Mouse (Mus musculus): ENCODE results near the gene Tns4.

The Tns4 gene

DNA sequence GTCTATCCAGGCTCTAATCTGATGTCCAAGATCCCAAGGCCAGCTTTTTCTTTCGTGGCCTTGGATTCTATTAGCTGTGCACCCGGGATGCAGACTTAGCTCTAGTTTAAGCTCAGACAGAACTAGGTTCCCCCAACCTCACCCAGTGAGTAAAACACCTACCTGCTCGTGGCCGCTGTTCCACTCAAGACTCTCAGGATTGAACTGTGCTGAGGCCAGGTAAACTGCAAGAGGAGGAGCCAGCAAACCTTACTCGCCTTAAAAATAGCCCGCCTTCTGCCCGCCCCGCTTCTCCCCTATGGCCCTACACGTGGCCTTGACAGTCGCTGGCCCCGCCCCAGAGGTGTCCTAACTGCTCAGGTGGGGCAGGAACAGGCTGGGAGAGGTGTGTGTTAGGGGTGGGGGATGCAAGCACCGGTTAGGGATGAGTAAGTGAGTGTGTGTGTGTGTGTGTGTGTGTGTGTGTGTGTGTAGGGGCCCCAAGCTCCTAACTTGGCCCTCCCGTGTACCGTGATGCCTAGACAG, at the start of gene Tns4:
Gene Tns4, minus strand, starts transcription at position 230 of the 525 bp plus-strand sequence.
- DNase-seq, result no peak

DNA sequence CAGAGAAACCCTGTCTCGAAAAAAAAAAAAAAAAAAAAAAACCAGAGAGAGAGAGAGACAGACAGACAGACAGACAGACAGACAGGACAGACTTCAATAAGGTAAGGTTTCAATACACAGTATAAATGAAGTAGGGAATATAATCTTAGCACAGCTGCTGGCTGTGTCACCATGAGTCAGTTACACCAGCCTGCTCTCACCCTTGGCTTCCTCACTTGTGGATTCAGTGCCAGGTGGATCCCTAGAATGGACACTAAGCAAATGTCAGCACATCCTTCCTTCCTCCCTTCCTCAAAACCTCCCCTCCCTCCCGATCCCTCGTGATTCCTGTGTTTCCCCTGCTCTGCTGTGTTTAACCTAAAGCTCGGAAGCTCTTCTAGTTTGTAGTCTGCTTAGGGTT, 48.3 kb upstream of the Tns4 start:
- no peak for DNase-seq

DNA sequence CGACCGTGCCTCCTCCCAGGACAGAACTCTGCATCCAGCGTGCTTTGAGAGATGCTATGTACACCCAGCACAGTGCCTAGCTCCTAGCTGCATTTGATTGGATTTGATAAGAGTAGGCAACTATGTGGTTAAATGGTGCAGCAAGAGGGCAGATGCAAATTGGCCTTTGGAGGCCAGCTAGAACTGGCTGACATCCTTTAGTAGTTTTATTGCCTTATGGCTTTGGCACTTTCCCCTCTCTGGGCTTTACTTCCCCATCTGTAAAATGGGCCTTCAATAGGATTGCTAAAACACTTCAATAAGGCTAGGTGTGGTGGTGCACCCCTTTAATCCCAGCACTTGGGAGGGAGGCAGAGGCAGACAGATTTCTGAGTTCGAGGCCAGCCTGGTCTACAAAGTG, 47.9 kb upstream of the Tns4 start:
- no peak for DNase-seq

DNA sequence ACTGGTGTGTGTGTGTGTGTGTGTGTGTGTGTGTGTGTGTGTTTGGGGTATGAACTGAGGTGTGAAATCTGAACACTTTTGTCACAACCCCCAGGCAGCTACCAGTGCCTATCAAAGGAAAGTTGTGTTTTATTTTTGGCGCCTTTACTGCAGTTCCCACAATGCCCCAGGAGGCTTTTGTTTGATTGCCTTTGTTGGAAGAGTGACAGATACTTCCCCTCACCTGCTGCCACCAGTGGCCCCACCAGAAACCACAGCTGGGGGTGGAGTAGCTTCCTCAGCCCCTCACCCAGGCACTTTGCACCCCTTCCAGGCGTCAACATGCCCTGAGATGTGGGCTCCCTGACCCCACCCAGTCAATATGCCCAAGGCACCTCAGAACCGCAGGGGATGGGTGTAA, 47.3 kb upstream of the Tns4 start:
- DNase-seq, result no peak

DNA sequence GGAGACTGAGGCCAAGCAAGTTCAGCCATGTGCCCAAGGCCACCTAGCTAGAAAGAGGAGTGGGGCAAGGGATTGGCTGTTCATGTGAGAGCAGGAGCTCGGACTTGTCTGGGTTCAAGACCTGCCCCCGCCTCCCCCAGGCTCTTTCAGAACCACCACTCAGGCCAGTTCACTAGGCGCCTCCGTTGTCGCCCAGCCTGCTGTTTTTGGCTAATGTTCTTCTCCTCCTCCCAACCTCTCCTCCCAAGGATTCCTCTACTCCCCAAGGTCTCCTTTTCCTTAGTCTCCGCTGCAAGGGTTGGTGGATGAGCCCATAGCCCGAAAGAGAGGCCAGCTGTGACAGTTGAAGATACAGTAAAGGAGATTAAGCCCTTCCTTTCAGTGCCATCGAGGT, 45.9 kb upstream of the Tns4 start:
- DNase-seq, result no peak

DNA sequence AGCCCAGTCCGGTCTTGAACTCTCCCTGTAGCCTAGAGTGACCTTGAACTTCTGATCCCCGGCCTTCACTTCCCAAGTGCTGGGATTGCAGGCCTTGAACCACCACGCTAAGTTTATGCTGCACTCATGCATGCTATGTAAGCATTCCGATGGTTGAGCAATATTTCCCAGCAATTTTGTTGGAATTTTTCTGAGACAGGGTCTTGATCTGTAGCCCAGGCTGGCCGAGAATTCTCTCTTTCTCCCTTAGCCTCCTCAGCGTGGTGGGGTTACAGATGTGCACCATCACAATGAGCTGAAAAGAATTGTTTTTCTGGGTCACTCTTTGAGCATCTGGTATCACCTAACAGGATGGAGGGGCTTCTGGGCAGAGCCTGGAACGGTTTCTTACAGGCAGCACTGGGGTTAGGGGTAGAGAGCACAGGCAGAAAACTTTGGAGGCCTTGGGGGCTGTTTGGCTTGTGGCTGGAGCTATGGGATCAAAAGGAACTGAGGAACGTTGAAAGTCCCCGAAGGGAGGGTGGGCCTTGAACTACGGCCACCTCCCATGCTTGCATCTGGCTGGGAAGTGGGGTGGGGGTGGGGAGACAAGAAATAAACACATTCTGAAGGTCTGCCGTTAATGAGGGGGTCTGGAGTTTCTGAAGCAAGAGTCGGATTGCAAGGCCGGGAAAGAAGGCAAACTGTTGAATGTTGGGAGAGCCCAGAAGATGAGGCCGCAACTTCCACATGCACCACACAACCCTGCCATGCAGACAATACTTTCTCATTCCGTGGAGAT, 45.4 kb upstream of the Tns4 start:
- no peak for DNase-seq

DNA sequence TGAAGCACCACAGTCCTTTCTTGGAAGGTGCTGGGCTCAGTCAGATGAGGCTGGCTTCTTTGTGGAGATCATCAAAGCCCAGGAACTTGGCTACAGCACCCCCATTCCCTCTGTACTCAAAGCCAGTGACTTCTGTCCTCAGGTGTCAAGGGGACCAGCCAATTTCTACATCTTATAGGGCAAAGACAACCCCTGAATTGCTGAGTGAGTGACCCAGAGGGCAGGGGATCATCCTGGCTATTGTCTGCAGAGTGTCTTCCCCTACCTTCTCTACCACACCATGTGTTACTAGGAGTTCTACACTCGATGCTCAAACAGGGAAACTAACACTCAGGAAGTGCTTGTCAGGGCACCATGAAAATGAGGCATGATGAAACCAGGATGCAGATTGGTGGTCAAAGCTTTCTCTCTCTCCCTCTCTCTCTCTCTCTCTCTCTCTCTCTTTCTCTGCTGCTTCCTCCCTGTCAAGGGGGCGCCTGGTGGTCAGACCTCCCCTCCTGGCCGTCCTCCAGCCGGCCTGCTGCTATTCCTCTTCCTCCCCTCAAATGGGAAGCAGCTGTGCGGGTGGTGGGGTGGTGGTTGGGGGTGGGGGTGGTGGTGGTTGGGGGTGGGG, 44.3 kb upstream of the Tns4 start:
- no peak for DNase-seq

DNA sequence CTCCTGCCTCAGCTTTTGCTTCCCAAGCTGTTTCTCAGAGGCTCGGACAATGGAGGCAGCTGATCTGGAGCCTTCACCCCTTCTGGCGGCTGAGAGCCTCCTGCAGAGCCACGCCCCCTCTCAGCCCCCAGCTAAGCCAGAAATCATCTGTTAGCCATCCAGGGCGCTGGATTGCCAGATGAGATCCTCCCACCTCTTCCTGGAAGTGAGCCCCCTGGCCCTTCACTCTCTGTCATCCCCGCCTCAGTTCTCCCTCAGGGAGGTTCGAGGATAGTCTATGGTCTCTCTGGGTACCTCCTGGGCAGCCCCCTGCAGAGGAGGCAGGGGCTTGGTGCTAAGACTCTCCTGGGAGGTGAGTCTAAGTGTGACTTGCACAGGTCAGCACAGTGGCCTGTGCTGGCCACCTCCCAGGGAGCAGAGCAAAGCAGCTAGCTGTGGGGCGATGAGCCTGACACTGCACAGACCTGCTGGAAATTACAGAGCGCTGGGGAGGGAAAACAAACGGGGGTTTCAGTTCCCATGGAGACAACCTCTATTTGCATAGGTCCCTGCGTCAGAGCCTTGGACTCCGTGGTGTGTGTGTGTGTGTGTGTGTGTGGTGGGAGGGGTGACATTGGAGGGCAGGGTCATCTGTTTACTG, 43.1 kb upstream of the Tns4 start:
- no peak for DNase-seq

DNA sequence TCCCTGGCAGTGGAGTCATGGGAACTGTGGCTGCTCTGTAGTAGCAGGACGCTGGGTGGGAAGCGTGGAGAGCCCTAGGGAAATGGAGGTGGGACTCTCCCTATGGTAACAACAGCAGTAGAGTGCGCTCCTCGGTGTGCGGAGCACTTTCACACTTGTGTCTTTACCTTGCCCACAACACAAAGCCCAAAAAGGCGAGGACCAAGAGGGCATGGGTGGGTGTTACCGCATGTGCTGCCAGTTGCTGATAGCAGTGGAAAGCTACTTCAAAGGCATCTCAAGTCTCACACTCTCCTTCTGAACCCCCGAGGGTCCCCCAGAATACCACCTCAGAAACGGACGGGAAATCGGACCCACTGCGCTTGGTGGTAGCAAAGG, 42.3 kb upstream of the Tns4 start:
- no peak for DNase-seq

DNA sequence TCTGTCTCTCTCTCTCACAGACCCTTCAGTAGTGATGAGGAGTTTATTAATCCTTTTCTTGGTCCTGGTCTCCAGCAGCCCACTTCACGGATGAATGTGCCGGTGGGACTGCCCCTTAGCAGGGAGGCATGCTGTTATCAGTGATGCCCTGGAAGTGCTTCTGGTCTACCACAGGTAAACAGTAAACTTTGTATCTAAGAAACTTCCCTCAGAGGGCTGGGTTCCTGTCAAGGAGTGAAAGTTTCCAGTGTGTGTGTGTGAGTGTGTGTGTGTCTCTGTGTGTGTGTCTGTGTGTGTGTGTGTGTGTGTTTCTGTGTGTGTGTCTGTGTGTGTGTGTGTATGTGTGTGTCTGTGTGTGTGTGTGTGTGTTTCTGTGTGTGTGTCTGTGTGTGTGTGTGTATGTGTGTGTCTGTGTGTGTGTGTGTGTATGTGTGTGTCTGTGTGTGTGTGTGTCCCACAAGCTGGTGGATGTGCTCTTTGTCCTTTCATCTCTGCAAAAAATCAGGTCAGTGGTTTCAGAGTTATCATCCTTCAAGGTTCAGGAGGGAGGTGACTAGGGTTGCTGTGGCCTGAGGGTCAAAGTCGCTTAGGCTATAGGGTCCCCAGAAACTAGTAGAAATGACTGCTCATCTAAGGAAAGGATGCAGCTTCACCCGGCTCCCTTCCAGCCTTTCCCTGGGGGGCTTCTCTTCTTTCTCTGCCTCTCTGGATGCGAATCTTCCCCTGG, 41.8 kb upstream of the Tns4 start:
- DNase-seq, result no peak

DNA sequence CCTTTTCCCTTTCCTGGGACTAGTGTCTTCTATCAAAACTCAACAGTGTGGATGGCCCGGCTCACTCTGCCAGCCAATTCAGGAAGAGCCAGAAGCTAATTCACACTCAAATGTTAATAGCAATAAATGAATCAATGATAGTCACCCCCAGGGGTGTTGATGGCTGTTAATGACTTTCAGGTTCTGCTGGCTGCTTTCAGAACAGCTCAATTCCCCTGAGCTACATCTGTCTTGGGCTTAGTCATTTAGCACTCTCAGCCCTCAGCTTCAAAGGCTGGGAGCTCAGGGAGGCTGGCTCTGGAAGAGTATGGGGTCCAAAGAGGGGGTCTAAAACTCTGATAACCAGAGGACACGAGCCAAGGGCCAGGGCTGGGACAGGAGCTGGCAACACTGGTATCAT, 40.2 kb upstream of the Tns4 start:
- no peak for DNase-seq

DNA sequence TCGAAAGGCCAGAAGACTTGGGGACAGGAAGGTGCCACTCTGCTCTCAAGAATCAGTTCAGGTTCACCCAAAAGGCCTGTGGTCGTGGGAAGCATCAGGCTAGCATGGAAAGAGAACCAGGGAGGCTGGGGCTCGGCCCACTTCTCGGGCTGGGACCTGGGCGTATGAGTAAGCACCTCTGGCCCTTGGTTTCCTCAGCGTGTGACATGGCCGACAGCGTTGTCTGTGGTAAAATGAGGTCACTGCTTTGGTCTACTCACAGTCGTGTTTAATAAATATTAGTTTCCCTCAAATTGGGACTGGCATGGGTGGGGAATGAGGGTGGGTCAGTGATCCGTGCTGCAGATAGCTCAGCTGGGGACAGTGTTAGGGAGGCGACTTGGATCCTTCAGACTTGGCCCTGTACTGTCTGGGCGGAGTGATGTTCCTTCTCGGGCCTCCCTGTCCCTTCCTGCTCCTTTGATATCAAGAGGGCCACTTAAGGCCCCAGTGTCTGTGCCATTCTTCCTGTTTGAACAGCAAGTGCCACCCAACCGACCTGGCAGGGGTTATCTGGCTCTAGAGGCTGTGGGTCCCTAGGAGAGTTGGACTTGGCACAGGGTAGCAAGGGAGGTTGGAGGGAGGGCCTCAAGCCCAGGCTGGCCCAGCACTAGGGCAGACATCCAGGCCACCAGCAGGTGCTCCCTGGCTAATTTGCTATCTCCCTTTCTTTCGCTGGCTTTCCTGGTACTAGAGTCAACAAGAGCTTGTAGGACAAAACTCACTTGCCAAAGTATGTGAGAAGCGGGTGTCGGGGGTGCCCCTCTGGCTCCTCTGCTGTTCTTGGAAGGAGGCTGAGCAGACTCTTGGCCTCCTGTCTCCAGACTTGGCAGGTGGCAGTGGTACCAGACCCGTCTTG, 38.9 kb upstream of the Tns4 start:
- no peak for DNase-seq

DNA sequence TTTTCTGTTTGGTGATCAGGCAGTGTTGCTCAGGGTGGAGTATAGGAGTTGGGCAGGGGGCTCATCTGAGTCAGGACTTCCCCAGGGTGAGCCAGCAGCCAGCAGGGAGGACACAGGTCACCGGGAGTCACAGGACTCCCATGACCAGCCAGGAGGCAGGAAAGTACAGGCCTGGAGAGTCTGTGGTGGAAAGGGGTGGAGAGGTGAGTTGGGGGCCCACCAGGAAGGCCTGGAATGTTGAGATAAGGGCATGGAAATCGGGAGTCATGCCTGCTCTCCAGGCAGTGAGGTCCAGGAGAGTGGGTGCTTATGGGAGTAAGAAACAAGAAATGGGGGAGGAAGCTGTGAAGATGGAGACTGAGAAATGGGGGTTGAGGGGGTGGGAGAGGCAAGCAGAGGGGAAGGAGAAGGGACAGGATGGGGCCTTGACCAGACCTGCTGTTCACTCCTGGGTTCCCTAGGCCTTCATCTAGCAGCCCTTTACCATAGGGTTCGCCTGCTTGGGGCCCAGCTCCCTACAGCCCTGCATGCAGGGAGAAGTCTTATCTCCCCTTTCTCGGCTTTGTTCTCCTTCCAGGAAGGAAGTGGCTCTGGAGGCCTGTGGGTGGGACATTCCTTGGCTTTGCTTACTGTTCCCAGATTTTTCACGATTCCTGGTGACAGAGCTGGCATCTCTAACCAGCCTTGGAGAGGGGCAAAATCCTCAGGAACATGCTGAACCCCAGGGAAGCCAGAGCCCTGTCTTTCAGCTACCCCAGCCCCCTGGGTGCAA, 37.6 kb upstream of the Tns4 start:
- DNase-seq, result peak; percentile 70

DNA sequence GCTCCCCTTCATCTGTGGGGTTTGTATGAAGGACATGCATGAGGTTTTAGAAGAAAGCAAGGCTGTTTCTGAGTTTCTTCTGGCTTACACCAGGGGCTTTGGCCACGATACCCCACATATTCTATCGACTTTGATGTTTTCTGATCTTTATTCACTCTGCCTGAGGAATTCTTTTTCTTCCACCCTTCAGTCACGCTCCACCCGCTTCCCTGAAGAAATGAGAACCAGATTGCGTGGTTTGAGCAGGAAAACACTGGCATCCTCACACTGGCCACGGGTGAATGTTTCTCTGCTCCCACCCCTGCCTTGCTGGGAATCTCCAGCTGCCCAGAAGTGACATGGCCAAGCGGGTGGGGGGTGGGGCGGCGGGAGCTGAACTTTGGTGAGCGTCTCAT, 35.5 kb upstream of the Tns4 start:
- no peak for DNase-seq

DNA sequence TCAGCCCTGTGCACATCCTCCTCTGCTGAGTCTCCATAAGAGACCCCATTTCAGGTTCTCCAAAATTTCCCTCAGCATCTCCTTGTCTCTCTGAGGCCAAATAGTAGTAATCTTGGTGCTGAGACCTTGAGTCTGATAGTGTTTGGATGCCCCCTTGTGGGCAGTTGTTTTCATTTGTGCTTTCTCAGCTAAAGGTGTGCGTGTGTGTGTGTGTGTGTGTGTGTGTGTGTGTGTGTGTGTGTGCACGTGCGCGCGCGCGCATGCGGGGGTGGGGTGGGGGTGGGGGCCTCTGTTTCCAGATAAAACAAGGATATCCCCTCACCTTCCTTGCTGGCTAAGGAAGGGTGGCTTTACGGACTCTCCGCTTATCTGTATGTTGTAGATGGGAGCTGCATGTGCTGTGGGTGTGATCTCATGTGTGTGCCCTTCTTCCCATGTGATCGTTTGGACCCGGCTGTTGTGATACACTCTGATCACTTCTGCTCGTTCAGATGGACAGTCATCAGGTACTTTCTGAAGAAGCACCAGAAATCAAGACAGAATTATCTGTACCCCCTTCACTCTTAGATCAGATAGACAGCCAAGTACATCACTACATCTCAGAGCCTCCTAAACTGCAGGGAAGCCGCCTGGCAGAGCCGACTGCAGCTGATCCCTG, 35.0 kb upstream of the Tns4 start:
- peak; percentile 52 for DNase-seq

DNA sequence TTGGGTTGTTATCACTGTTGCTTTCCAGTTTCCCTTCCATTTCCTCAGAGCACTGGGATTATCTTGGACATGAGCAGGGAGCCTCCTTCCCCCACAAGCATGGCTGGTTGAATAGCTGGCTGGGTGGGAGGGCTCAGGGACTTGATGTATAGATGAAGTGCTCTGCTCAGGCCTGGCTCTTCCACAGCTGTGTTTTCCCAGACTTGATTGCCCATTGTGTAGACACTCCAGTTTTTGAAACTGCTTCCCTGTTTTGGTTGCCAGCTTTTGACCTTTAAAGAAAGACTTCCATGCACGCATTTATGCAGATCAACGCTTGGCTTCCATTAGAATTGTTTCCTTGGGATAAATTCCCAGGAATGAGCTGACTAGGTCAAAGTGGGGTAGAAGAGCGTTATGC, 33.6 kb upstream of the Tns4 start:
- no peak for DNase-seq

DNA sequence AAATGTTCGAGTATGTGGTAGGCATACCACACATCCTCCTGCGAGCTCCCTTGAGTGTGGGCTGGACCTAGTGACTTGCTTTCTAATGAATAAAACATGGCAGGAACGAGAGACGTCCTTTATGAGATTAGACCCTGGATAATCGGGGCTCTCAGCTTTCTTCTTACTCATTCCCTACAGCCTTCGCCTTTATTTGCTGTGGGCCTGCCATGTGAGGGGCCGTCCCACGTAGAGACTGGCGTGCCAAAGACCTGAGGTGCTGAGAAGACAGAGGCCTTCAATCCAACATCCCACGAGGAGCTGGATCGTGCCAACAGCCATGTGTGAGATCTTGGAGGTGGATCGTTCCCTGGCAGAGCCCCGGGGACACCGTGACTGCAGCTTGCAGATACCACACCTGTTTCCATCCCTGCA, 32.1 kb upstream of the Tns4 start:
- peak; percentile 82 for DNase-seq

DNA sequence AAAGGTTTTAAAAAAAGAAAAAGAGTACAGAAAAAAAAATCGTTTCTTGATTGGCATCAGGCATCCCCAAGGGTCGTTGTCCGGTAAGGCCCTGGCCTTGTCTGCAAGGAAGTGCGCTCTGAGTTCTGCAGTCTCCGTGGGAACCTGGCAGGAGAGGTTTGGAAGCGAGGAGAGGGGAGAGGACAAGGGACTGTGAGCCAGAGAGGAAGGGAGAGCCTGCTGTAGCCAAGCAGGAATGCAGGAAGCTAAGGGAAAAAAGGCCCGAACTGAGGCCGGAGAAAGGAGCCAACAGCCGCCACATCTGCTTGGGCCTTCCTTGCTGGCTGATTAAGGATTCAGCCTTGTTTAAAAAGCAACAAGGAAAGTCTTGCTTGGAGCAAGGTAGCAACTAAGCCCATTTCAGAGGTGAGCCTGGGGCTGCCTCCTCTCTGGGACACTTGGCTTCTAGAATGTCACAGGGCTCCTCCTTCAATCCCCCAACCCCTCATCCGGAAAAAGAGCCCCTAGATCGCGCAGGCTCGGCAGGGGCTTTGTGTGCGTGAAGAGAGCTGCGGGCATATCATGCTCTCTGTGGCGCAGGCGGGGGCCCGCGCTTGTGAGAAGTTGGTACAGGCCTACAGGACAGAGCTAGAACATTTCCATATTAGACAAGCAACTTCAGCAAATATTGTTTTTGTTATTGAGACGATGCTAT, 31.6 kb upstream of the Tns4 start:
- no peak for DNase-seq

DNA sequence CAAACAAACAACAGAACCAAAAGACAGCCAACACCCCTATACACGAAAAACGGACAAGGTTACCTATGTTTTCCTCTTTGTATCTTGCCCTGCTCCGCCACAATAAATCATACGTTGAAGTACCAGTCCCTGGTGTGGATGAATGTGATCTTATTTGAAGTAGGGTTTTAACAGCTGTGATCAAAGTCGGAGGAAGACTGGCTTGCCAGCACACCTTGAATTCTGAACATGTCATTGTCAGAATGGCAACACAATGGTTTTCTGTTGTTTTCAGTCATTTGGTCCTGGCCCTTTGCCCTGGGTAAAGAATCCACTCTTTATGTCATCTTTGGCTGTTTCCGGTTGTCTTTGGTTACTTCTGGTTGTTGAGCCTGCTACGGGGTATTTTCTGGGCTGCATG, 29.9 kb upstream of the Tns4 start:
- DNase-seq, result no peak

DNA sequence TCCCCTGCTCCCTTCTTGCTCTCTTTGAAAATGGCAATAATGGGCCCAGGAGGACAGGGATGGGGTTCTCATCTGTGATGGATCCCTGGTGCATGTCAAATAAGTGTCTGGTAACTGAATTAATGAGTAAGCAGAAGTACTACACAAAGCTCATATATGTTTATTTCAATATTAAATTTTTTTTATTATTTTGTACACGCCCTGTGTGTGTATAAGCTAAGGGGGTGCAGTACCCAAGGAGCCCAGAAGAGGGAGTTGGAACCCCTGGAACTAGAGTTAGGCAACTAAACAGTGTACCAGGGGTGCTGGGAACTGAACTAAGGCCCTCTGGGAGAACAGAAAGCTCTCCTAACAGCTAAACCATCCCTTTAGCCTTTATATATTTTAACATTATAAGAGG, 29.3 kb upstream of the Tns4 start:
- no peak for DNase-seq

All from right cerebral cortex, adult 18-20 months (tissue).